Mouse (Mus musculus) heart, postnatal 0 days (tissue): ENCODE measurements around the gene Myo1b.

ENCODE experiments used
- CTCF ChIP-seq: IDR thresholded peaks from 2 replicates; pipeline ENCODE4 v1.5.1; 2016; ENCODE audit warnings: antibody characterized with exemption, control low read depth, low read depth
- EP300 ChIP-seq: IDR thresholded peaks from 2 replicates; pipeline ENCODE4 v1.6.1; 2016; ENCODE audit warnings: antibody characterized with exemption, low read depth

DNA sequence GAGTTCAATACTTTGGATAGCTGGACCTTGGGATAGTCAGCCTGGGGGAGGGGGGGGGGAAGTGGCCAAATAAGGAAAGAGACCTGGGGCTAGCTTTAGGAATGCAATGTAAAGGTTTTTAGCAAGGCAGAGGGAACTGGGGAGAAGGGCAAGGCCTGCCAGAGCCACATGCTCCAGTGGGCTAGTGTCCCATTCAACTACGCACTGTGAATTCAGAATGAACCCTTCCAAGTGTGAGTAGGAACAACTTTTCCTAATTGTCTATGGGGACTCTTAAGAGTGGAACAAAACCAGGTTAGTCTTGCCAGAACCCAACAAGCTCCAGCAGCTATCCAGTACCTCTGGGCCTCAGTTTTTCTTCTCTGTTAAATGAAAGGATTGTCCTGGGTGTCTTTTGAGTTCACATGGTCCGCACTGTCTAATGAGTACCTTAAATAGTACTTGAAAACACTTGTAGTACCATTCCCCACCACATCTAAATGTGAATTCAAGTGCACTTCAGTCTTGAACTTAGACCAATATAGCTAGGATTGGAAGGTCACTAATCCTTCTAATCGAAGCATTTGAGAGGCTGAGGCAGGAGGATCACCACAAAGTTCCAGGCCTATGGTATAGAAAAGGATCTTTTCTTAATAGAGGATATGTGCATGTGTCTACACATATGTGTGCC is 172.0 kb downstream of the Myo1b start:
- TF ChIP-seq CTCF, result no peak
- no peak for TF ChIP-seq EP300
